Mouse (Mus musculus): Measurements from ENCODE around the gene Nup54. TPM values are rescaled to one million over a fixed set of nuclear protein-coding genes. Genes with fewer than 3 reads are reported as not detected.

Gene Nup54
- polyA plus RNA-seq (2014; fragmentation: Illumina TruSeq; extraction: RNeasy Lipid Tissue Mini Kit (QIAGEN cat#74804); ENCODE audit: insufficient read depth, low read depth, low replicate concordance): 11.0 TPM

DNA sequence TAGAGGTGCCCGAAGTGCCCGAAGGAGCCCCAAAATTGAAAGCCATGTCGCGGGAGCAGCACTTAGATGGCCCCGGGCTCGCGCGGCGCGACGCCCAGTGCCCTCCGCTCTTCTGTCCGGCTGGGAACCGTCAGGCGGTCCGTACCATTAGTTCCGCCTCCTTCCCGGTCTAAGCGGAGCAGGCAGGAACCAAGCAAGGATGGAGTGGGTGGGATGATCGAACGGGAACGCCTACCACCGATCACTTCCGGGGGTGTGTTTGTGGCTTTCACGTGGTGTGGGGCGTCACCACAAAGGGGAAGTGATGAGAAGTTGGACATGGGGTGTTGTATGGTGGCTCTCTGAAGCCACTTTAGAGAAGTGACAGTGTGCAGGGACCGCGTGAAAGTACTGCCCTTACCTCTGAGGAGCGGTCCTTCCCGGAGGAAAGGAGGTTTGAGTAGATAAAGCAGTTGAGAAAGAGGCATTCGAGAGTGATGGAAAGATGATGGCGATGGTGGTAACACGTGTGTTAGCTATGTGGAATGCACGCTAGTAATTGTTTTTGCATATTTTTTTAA lies at the start of gene Nup54:
TSS of gene Nup54 (minus strand) at position 195 of the 560 bp plus-strand sequence.

Other genes starting within 250 kb of the Nup54 start
- not detected for gene U90926, start 219.8 kb downstream of the Nup54 start, polyA plus RNA-seq (2014; fragmentation: Illumina TruSeq; extraction: RNeasy Lipid Tissue Mini Kit (QIAGEN cat#74804); ENCODE audit: insufficient read depth, low read depth, low replicate concordance)
- 0.46 TPM for gene Ppef2, start 178.9 kb downstream of the Nup54 start, polyA plus RNA-seq (2014; fragmentation: Illumina TruSeq; extraction: RNeasy Lipid Tissue Mini Kit (QIAGEN cat#74804); ENCODE audit: insufficient read depth, low read depth, low replicate concordance)
- 50.3 TPM for gene Naaa, start 157.0 kb downstream of the Nup54 start, polyA plus RNA-seq (2014; fragmentation: Illumina TruSeq; extraction: RNeasy Lipid Tissue Mini Kit (QIAGEN cat#74804); ENCODE audit: insufficient read depth, low read depth, low replicate concordance)
- gene Sdad1, start 124.7 kb downstream of the Nup54 start, polyA plus RNA-seq (2014; fragmentation: Illumina TruSeq; extraction: RNeasy Lipid Tissue Mini Kit (QIAGEN cat#74804); ENCODE audit: insufficient read depth, low read depth, low replicate concordance): 4.9 TPM
- gene Cxcl9, start 107.1 kb downstream of the Nup54 start, polyA plus RNA-seq (2014; fragmentation: Illumina TruSeq; extraction: RNeasy Lipid Tissue Mini Kit (QIAGEN cat#74804); ENCODE audit: insufficient read depth, low read depth, low replicate concordance): 0.93 TPM
- 54.4 TPM for gene Art3, start 103.4 kb downstream of the Nup54 start, polyA plus RNA-seq (2014; fragmentation: Illumina TruSeq; extraction: RNeasy Lipid Tissue Mini Kit (QIAGEN cat#74804); ENCODE audit: insufficient read depth, low read depth, low replicate concordance)
- gene Cxcl10, start 86.3 kb downstream of the Nup54 start, polyA plus RNA-seq (2014; fragmentation: Illumina TruSeq; extraction: RNeasy Lipid Tissue Mini Kit (QIAGEN cat#74804); ENCODE audit: insufficient read depth, low read depth, low replicate concordance): 3.0 TPM
- 80.2 TPM for gene Scarb2, start 71.6 kb upstream of the Nup54 start, polyA plus RNA-seq (2014; fragmentation: Illumina TruSeq; extraction: RNeasy Lipid Tissue Mini Kit (QIAGEN cat#74804); ENCODE audit: insufficient read depth, low read depth, low replicate concordance)
- 13.4 TPM for gene Fam47e, start 119.8 kb upstream of the Nup54 start, polyA plus RNA-seq (2014; fragmentation: Illumina TruSeq; extraction: RNeasy Lipid Tissue Mini Kit (QIAGEN cat#74804); ENCODE audit: insufficient read depth, low read depth, low replicate concordance)
- 31.8 TPM for gene Stbd1, start 167.8 kb upstream of the Nup54 start, polyA plus RNA-seq (2014; fragmentation: Illumina TruSeq; extraction: RNeasy Lipid Tissue Mini Kit (QIAGEN cat#74804); ENCODE audit: insufficient read depth, low read depth, low replicate concordance)
- 0.39 TPM for gene Ccdc158, start 240.1 kb upstream of the Nup54 start, polyA plus RNA-seq (2014; fragmentation: Illumina TruSeq; extraction: RNeasy Lipid Tissue Mini Kit (QIAGEN cat#74804); ENCODE audit: insufficient read depth, low read depth, low replicate concordance)
- 21.1 TPM for gene Shroom3, start 248.2 kb upstream of the Nup54 start, polyA plus RNA-seq (2014; fragmentation: Illumina TruSeq; extraction: RNeasy Lipid Tissue Mini Kit (QIAGEN cat#74804); ENCODE audit: insufficient read depth, low read depth, low replicate concordance)

Data from lung, adult 10 weeks (tissue).